Mouse (Mus musculus) lung, adult 2 months (tissue): Measurements from ENCODE around the gene Gtf2ird1.
A peak's percentile ranks its signal among the peaks of the same experiment; 100 is the strongest.

Source experiments
- CTCF ChIP-seq: fragments of 200-500 bp; IDR thresholded peaks from 2 replicates; pipeline ENCODE4 v1.5.1; 2011; ENCODE audit warnings: mild to moderate bottlenecking, low read length, control low read depth; ENCODE audit not compliant: insufficient read depth
- POLR2A ChIP-seq: fragments of 200-500 bp; IDR thresholded peaks from 2 replicates; pipeline ENCODE4 v1.6.1; 2011; ENCODE audit warnings: low read depth, mild to moderate bottlenecking, control low read depth, low read length, borderline replicate concordance; ENCODE audit errors: extremely low read depth

- TF ChIP-seq CTCF (no peak), POLR2A (0 out of 2 replicates have a peak, but pooled peaks have one; percentile 9)
Observed at GRCm38 (mm10) chr5:134315623-134316350, 140.7 kb downstream of the Gtf2ird1 start.
